Mouse (Mus musculus) spleen, postnatal 4 days (tissue): ENCODE data around the gene Mlxip.
A peak's percentile ranks its signal among the peaks of the same experiment; 100 is the strongest.

Source experiments
- DNase-seq, 2 experiments: peaks; one replicate each; pipeline ENCODE4 v3.0.0; 2022; ENCODE audit warnings: low spot score in 2 of 2

Gene Mlxip

DNA sequence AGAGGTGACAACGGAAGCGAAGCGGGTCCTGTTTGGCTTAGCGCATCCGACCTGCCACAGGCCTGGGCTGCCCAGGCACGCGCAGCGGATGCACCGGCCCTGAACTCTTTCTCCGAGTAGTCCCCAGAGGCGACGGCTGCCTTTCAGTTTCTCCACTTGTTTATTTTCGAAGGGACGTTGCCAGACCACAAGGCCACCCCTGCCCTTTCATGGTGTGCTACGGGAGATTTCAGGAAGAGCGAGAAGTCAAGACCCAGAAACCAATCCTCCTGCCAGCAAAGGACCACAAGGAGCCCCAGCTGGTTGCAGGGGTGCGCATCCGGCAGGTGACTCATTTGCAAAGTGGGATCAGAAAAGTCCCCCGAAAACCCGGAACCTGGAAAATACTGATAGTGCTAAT is 12.6 kb upstream of the Mlxip start:
- DNase-seq: peak; percentile 52 to 76

DNA sequence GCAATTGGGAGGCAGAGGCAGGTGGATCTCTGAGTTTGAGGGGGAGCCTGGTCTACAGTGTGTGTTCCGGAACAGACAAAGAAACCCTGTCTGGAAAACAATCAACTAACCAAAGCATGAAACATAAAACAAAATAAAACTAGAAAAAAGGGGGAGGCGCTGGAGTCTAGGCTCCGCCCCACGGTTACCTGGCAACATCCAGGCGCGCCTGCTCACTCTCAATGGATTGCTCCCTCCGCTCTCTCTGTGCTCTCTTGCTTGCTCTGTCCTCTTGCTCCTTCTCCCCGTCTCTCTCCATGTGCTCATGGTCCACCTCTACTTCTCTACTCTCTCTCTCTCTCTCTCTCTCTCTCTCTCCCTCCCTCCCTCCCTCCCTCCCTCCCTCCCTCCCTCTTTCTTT is 11.9 kb upstream of the Mlxip start:
- DNase-seq: no peak

DNA sequence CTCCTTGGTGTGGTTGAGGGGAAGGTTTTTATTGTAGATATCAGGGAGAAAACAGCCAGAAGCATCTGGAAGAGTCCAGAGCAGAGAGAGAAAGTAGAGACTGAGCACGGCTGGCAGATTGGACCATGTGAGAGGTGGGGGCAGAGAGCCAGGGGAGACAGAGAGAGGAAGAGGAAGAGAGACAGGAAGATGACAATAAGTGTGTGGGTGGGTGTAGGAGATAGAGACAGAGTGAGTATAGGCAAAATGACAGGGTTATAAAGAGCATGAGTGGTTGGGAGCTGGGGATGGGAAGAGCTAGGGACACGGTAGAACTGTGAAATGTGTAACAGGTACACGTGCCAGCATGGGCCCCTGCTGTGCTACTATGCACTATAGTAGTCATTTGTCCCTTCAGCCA is 6.1 kb upstream of the Mlxip start:
- DNase-seq: no peak

DNA sequence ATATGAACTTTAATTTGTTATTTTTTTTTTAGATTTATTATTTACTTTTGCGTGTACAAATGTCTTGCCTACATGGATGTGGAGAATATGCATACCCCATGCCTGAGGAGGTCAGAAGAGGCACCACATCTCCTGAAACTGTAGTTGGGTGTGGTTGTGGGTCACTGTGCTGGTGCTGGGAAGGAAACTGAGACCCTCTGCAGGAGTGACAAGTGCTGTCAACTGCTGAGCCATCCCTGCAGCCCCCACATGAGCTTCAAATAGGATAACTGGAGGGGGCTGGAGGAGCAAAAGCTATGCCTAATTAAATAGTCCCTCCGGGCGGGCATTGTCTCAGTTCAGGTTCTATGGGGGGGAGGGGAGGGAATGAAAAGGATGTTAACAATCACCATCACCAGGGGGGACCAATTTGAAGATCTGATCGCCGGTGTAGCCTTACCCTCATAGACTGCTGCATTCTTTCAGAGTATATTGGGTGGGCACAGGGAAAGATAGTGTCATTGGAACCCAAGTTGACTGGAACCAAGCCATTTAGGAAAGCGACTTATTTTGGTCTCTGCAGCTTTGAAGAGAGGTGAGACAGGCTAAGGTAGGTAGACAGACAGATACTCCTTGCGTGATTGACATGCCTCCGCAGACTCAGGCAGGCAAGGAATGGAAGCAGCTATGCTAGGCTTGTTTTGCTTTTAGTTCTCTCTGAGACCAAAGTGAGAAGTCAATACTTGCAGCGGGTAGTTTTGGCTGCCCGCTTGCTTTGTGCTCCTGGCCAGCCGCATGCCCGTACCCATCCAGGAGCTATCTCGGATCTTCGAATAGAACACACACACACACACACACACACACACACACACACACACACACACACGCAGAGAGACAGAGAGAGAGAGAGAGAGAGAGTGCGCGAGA is 3.8 kb upstream of the Mlxip start:
- no peak for DNase-seq

DNA sequence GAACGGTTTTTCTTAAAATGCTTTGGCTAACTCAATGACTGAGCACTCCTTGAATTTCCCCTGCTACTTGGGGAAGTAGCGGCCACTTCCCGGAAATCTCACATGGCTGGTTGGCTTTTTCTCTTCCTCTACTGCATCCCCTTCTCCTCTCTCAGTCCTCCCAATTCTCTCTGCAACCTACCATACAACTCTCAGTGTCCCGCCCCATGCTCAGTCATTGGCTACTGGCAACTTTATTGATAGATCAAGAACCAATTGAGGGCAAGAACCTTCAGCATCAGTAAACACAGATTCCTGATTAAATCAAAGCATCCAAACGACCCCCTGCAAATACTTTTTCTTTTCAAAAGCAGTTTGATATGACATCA is 3.2 kb upstream of the Mlxip start:
- no peak for DNase-seq

DNA sequence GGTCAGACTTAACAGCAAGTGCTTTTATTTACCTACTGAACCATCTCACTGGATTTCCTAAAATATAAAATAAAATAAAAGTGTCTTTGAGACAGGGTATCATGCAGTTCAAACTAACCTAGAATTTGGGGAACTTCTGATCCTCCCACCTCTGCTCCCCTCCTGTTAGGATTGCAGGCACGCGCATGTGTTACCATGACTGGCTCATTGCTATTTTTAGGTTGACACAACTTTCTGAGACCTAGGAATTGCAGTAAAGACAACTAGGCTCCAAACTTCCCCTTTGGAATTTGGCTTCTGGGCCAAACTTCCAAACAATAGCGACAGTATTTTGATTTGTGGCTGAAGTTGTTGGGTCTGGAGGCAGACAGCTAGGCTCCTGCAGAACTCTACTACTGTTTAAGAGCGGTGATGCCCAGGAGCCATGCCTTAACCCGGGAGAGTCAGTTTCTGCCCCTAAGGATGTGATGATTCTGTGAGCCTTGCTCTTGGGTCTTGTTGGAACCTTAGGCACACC is 754 bp upstream of the Mlxip start:
- no peak for DNase-seq

DNA sequence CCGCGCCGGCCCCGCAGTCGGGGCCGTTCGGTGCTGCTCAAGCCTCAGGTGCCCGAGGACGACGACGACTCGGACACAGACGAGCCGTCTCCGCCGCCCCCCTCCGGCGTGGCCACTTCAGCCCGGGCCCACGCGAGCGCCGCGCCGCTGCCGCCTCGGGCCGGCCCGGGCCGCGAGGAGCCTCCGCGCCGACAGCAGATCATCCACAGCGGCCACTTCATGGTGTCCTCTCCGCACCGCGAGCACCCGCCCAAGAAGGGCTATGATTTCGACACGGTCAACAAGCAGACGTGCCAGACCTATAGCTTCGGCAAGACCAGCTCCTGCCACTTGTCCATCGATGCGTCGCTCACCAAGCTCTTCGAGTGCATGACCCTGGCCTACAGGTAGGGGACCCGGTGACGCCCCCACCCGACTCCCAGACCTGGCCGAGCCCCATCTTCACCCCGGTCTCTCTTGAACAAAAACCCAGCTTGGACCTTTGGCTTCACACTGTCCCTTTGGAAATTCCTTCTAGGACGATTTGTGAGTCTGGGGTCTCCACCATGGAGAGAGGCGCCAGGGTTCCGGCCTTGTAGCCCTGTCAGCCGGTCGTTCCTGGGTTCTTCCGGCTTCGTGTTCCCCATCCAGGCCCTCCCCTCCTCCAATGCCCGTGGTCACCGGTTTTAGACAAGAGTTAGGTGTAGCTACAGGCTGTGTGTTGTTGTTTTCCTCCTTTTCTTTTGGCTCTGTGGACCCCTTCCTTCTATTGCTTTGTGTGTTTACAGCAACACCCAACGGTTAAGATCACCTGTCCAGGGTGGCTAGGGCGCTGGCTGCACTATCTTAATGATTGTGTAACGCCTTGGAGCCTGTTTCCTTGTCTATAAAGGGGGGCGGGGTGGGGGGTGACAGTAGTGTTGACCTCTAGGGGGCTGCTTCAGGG is 621 bp downstream of the Mlxip start:
- peak in 1 of 2 experiments; percentile 74 for DNase-seq

DNA sequence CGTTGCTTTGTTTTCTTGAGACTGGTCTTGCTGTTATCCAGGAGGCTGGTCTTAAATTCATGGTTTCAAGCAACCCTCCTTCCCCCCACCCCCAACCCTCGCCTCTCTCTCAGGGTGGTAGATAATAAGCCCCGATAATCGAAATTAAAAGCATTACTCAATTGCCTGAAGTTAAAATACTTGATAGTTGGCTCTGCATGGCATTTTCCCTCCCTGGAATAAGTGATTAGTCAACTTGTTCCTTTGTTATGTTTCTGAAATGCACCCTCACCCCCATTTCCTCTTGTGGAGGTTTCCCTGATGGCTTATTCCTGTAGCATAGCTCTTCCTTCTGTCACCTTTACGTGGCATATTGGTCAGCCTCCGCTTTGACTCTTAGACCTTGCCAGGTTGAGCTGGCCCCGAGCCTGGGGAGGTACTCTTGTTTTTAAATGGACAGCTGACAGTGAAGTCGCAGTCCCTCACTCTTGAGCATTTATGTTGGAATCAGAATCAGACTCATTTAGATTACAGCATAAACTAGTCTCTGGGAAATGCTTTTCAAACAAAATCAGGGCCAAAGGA is 2.4 kb downstream of the Mlxip start:
- DNase-seq: no peak

DNA sequence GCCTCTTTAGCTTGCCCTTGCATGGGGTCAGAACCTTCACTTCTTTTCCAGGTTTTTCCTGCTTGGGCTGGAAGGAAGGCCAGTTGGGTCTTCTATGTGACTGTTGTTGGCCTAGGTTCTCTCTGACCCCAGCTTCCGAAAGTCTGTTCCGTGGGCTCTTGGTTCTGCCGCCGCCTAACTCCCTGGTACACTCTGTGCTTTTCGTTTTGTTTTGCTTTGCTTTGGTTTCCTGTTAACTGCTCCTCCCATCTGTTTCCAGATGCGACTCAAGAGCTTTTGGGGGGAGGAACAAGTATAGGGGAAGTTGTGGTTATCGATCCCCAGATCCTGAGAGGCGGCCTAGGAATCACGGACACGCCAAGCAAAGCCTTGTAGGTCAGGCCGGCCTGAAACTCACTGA is 3.2 kb downstream of the Mlxip start:
- no peak for DNase-seq

DNA sequence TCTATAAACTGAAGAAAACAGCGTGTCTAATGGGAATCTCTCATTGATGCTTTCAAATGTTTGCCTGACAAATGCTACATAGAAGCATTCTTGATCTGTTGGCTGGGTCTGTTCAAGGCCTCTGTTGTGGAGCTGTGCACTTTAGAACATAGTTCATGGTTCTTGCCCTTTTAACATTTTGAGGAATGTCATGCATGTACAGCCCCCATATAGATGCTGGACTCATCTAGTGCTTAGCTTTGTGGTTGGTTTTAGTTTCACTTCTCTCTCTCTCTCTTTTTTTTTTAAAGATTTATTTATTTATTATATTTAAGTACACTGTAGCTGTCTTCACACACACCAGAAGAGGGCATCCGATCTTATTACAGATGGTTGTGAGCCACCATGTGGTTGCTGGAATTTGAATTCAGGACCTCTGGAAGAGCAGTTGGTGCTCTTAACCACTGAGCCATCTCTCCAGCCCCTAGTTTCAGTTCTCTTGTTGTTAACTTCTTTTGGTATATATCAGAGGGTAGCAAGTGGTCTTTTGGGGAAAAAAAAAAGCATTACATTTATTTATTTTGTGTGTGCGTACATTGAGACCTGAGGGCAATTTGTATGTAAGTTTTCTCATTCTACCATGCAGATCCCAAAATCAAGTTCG is 4.4 kb downstream of the Mlxip start:
- no peak for DNase-seq

DNA sequence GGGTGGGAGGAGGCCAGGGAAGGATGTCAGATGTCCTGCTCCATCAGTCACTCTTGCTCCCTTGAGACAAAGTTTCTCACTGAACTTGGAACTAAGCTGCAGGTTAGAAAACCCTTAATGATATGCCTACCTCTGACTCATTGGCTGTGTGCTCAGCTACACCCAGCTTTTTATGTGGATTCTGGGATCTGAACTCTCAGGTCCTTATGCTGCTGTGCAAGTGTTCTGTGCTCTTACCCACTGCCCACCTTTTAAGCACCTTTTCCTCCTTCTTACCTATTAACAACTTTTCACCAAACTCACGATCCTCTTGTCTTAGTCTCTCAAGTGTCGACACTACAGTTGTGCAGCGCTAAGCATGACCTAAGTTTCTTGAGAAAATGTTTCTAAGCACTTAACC is 9.9 kb downstream of the Mlxip start:
- DNase-seq: no peak

DNA sequence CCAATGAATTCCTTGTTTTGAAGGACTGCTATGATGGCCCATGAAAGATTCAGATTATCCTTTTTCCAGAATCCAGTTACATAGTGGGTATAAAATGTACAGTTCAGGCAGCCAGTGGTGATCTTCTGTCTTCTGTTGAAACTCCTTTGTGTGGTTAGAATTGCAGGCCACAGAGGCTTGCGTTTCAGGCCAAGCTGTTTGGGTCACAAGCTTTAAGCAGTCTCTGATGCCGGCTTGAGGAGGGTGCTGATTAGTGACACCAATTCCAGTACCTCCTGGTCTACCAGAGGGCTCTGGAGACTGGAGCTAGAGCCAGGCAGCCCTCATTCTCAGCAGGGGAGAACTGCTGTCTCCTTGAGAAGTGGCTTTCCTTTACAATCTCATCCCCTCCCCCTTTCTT is 12.4 kb downstream of the Mlxip start:
- DNase-seq: no peak

DNA sequence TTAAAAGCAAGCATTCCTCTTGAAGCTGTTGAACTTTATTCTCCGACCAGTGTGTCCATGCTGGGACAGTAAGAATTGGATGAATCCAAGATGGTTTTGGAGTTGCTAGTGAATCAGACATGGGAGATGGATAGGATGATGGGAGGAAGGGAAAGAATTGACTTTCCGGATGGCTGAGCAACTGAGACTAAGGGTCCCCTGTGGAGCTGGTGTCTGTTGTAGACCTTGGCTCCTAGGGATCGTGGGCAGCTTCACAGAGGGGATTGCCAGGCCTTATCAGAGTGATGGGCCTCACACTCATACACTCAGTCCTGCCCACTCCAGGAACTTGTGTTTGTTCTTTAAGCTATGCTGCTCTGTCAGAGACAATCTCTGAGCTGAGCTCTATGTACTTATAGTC is 13.6 kb downstream of the Mlxip start:
- no peak for DNase-seq

DNA sequence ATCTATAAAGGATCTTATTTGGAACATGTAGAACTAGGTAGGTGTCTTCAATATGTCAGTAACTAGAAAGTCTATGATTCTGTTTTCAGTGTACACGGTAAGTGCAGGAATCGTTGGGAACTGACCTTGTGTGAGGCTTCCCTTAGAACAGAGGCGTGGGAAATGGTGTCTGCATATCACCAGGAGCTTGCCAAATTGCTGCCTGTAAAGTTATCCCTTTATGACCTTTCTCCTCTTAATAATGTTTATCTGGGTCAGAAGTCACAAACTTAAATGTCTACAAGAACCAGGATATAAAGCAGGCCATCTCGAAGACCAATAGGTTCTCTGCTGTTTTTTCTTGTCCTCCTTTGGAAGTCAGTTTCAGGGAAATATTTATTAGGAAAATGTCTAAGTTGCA is 17.6 kb downstream of the Mlxip start:
- no peak for DNase-seq

DNA sequence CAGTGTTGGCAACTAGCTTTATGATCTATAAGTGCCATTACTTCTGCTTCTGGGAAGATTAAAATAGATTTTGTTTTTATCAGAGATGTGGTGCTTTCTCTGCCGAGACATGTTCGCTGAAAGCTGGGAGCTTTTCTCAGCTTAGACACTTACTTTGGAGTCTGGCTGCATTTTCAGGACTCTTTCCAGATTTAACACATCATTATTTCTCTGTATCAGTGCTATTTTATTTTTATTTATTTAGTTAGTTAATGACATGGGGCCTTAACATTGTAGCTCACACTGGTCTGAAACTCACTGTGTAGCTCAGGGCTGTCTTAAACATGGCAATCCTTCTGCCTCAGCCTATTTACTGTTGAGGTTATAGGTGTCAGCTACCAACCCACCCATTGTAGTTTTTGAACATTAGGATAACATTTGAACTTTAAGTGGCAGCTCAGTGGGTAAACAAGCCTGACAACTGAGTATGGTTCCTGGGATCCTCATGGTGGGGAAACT is 19.3 kb downstream of the Mlxip start:
- no peak for DNase-seq

DNA sequence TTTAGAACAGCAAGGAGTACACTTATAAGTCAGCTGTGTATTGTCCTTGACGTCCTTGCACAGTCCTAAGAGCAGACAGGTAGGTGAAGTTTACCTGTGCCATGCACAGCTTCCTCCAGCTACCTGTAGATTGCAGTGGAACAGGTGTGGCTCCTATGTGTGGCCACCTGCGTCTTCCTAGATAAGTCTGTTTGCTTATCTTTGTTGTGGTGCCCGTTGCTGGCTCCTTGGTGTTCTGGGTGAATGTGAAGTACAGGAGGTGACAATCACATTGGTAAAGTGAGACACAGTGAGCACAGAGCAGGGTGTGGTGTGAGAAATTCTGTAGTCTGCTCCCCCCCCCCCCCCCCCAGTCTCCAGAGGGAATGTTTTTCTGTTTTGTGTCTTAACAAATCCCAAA is 21.6 kb downstream of the Mlxip start:
- DNase-seq: no peak

DNA sequence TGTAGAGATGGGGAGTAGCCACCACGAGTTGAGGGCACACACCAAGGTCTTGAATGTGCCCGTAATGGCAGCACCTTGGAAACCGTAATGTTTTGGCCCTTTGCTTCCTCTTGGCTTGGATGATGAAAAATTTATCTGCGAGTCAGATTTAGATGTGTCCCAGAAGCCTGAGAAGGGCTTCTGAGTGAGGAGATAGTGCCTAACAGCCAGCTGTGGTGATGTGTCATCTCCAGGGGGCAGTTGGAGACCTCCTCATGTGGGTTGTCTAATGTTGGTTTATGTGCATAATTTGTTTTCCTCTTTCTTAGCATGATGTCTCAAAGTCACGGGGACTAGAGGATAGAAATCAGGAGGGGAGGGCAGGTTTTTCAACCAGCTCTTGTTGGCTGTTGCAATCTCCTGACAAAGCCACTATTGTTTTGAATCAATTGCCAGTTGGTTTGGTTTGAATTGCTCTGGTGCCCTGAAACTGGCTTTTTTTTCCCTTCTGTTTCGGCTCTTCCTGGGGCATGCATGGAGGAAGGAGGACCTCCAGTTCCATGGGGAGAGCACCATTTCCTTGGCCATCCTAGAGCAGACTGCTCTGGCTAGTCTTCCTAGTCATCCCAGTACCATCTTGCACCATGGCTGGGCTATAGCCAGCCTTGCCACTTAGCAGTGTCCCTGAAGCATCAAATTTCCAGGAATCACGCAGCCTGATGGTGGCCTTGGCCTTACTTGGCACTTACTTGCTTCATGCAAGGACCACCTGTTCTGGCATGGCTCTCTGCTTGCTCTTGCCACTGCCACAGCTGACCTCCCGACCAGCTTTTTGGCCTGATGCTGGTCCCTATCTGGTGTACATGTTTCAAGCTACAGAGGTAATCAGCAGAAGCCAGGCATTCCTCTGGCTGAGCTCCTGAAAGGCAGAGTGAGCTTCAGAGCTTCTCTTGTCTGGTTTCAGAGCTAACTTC is 22.2 kb downstream of the Mlxip start:
- DNase-seq: no peak

DNA sequence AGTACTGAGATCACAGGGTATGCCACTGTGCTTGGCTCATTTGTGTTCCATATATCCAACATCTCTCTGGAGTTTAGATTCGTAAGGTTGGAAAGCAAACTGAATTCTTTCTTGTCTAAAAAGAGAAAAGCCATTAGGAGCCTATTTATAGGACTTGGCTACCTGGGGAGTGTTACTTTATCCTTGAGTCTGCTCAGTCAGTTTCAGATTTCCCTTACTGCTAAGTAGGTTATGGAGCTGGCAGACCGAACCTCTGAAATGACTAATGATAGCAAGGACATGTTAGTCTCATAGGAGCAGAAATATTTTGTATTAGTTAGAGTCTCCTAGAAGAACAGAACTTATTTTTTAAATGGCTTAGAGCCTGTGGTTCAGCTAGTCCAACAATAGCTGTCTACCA is 29.3 kb downstream of the Mlxip start:
- DNase-seq: no peak

DNA sequence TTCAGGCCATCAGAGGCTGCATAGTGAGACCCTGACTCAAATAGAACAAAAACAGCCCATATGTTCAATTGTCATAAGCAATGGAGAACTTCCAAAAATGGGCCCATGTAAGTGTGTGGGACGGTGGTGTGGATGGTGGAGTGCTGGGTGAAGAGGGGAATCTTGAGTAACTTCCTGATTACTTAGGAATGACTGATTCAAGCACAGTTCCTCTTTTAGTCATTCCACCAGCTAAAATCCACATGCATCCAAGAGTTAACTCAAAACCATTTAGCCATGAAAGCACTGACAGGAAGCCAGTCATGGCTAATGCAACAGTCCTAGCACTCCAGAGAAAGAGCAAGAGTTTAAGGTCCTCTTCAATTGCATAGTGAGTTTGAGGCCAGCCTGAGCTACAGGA is 33.0 kb downstream of the Mlxip start:
- no peak for DNase-seq

DNA sequence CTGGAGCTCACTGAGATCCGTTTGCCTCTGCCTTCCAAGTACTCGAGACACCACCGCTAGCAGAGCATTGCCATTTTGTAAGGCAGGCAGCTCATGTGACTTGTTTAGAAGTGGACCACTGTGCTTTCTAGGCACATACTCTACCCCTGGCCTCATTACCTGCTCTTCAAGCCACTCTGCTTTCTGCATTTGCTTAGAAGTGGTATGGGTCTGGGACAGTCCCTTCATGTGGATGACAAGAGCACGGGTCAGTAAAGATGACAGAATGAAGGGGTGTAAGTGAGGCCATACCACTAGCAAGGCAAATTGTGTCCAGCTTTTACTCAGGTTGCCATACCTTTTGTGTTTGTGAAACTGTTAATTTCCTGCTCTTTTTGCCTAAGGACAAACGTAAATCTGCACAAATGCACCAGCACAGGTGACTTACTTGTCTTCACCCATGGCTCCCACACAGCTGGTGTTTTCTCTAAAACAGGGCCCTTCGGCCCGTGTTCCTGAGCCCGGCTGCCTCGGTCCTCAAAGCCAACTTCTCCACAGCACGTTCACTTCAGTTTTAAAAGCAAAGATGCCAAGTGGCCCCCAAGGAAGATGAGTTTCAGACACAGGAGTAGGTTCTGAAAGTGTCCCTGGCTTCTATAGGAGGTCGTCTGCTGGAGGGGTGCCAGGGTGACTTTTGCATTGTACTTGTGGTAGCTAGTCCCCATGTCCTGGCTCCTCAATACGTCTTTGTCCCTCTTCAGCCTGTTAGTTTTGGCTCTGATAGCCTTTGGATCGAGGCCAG is 37.1 kb downstream of the Mlxip start:
- DNase-seq: no peak
